Mouse (Mus musculus) kidney, postnatal 14 days (tissue): ENCODE data around the gene Epha3.

Experiments used
- DNase-seq: peaks from one replicate; pipeline ENCODE4 v3.0.0; 2022; ENCODE audit warnings: mixed read lengths

The Epha3 gene

GRCm38 (mm10) chr16:63782101-63782500 is 81.9 kb downstream of the Epha3 start:
- no peak for DNase-seq

GRCm38 (mm10) chr16:63780151-63780550 is 83.8 kb downstream of the Epha3 start:
- DNase-seq = no peak

GRCm38 (mm10) chr16:63777811-63778210 is 86.2 kb downstream of the Epha3 start:
- no peak for DNase-seq

- DNase-seq = no peak
Observed at GRCm38 (mm10) chr16:63772566-63772965, 91.4 kb downstream of the Epha3 start.

GRCm38 (mm10) chr16:63767589-63767988 is 96.4 kb downstream of the Epha3 start:
- no peak for DNase-seq

- no peak for DNase-seq
Observed at GRCm38 (mm10) chr16:63761177-63761576, 102.8 kb downstream of the Epha3 start.

GRCm38 (mm10) chr16:63760112-63760511 is 103.9 kb downstream of the Epha3 start:
- DNase-seq = no peak

GRCm38 (mm10) chr16:63753052-63753451 is 110.9 kb downstream of the Epha3 start:
- no peak for DNase-seq

GRCm38 (mm10) chr16:63747817-63748216 is 116.2 kb downstream of the Epha3 start:
- DNase-seq = no peak

- no peak for DNase-seq
Observed at GRCm38 (mm10) chr16:63745465-63745864, 118.5 kb downstream of the Epha3 start.

- no peak for DNase-seq
Observed at GRCm38 (mm10) chr16:63743208-63743854, 120.6 kb downstream of the Epha3 start.

- DNase-seq = no peak
Observed at GRCm38 (mm10) chr16:63719235-63719634, 144.7 kb downstream of the Epha3 start.

- DNase-seq = no peak
Observed at GRCm38 (mm10) chr16:63717317-63717716, 146.7 kb downstream of the Epha3 start.

GRCm38 (mm10) chr16:63706912-63707868 is 156.8 kb downstream of the Epha3 start:
- no peak for DNase-seq

- no peak for DNase-seq
Observed at GRCm38 (mm10) chr16:63689371-63689770, 174.6 kb downstream of the Epha3 start.

GRCm38 (mm10) chr16:63684211-63684610 is 179.8 kb downstream of the Epha3 start:
- DNase-seq = no peak

- DNase-seq = no peak
Observed at GRCm38 (mm10) chr16:63674426-63674825, 189.5 kb downstream of the Epha3 start.

- no peak for DNase-seq
Observed at GRCm38 (mm10) chr16:63673236-63673840, 190.6 kb downstream of the Epha3 start.

GRCm38 (mm10) chr16:63665897-63666464 is 198.0 kb downstream of the Epha3 start:
- no peak for DNase-seq

GRCm38 (mm10) chr16:63658302-63658974 is 205.5 kb downstream of the Epha3 start:
- no peak for DNase-seq

GRCm38 (mm10) chr16:63657743-63658142 is 206.2 kb downstream of the Epha3 start:
- no peak for DNase-seq

- no peak for DNase-seq
Observed at GRCm38 (mm10) chr16:63653393-63653918, 210.5 kb downstream of the Epha3 start.
